Mouse (Mus musculus) brain, adult 2 months (tissue): ENCODE data around the gene Ptch2.

Source experiments
- DNase-seq: peaks from one replicate; pipeline ENCODE4 v3.0.0; 2011; ENCODE audit warnings: low read depth, low spot score

Gene Ptch2

DNA sequence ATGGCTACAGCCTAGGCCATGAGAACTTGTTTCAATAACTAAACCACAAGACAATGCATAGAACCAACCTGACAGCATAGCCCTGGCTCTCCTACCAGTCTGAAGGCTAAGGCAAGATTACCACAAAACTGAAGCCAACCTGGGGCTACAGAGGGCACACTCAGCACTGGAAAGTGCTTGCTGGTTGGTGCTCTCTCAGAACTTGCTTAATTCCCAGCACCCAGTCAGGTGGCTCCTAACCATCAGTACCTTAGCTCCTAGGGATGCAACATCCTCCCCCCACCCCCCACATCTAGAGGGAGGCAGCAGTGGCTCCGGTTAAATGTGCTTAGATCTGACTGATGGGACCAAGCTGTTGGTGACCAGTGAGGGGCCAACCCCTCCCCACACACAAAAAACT lies 55.5 kb downstream of the Ptch2 start:
- DNase-seq, result no peak

DNA sequence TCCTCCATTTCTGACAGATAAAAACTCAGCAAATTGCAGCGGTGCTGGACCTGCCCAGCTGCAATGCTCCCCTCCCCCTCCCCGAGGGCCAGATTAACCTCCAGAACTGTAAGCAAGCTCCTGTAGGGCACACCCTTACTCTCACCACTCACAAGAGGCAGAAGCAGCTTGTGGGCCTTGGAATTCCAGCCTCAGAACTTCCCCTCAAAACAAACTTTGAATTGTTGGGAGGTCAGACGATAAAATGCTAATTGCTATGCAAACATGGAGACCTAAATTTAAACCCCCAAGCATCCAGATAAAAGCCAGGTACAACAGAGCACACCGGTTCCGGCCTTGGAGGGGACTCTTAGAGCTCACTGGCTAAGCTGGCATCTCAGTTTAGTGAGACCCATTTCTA lies 56.8 kb downstream of the Ptch2 start:
- no peak for DNase-seq

DNA sequence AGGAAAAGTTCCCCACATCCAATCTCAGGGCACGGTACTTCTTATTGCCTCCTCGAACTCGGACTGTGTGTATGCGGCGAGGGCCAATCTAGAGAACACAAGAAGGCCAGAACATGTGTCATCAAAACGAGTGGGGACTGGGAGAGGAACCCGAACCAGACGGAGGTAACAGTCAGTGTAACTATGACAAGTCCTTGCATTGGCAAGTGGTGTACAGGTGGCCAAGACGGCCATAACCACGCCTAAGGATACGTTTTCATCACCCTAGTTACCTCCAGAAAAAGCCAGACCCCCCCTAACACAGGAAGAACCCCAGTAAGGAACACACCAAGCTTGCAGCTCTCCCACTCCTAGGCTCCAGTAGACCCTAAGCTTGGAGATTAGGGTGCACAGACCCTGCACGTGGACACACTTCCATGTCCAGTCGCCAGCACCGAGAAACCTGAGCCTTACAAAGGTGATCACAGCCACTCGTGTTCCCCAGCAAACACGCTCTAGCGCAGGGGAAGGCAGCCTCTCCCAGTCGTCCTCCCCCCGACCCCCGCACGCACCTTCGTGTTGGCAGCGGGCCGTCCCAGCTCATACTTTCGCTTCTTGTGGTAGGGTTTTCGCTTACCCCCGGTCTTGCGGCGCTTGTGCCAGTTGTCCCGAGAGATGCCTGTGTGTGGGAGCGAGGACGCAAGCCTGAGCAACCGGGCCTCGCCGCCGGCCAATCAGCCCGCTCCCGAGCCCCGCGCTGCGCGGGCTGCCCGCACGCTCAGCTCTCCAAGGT lies 59.3 kb downstream of the Ptch2 start:
- peak; percentile 57 for DNase-seq

DNA sequence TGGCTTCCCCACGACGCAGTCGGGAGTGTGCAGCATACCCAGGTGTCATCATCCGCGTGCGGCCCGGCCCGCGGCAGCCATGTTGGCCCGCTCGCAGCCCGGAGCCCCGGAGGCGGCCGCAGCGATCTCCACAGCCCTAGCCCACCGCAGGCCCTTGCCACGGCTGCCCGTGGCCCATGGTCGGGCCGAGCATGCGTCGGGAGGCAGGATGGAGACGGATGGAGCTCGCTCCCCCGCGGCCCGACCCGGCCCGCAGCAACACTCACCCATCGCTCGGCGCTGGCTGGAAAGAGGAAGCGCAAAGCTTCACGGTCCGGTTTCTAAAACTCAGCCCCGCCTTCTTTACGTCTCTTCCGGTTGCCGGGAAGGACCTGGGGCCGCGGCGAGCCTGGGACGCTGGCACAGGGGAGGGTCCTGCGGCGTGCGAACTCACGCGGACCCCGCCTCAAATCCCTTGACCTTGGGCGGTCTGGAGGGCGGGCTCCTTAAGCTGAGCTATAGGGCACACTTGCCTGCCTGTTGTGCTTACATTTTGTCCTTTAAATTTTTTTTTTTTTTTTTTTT lies 60.0 kb downstream of the Ptch2 start, which contains the start of gene Rps8:
Gene Rps8, minus strand, starts transcription at position 452 of the 564 bp plus-strand sequence.
- peak; percentile 96 for DNase-seq

DNA sequence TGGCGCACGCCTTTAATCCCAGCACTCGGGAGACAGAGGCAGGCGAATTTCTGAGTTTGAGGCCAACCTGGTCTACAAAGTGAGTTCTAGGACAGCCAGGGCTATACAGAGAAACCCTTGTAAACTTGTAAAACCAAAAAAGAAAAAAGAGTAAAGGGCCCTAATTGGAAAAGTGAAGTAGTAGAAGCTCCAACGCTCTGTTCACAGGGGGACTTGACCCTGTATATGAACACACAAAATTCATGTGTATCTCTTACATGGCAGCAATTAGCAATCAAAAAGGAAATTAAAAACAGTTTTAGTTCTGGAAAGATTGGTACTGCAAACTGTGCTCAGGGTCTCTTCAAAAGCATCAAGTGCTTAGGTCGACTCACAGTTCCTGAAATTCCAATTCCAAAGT lies 60.5 kb downstream of the Ptch2 start:
- DNase-seq, result no peak

DNA sequence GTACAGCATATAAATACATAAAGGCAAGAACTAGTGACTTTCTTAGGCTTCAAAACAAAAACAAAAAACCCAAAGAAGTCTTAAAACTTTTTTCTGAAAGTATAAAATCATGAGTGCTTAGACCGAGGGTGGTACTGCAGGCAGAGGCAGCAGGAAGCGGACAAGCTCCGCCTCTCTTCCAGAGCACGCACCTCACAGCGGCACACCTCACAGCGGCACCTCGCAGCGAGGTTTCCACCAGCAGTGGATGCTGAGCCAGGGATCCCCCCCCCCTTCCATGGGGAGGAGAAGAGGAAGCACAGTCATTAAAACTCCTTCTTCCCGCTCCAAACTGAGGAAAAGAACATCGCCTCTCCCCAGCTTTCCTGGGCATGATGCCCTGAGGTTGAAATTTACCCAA lies 63.8 kb downstream of the Ptch2 start:
- DNase-seq, result no peak

DNA sequence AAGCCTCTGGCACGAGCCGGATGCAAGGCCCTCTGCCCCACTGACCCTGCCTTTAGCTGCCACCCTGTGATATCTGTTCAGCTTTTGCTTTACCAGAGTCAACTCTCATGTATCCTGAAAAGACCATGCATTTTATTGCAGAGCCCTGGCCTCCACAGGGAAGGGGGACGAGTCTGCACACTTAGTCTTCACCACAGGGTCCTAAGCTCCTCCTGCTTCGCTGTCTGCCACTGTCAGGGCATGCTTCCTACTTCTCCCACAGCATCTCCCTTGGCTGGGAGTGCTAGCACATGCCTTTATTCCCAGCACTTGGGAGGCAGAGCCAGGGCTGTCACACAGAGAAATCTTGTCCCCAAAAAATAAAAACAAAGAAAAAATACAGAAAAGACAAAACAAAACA lies 65.3 kb downstream of the Ptch2 start:
- no peak for DNase-seq
